Mouse (Mus musculus) lung, postnatal 0 days (tissue): ENCODE data around the gene Sco1.

Experiments
- CTCF ChIP-seq: IDR thresholded peaks from 2 replicates; pipeline ENCODE4 v1.5.1; 2016; ENCODE audit warnings: antibody characterized with exemption, mild to moderate bottlenecking
- EP300 ChIP-seq: IDR thresholded peaks from 2 replicates; pipeline ENCODE4 v1.6.1; 2016; ENCODE audit warnings: antibody characterized with exemption, mild to moderate bottlenecking, control low read depth

- TF ChIP-seq CTCF (peak; percentile 80), EP300 (no peak)
These were observed 49.2 kb downstream of the Sco1 start for GRCm38 (mm10) chr11:67101713-67102112.
